Mouse (Mus musculus): ENCODE data around the gene Samsn1. TPM values are rescaled to one million over a fixed set of nuclear protein-coding genes. Genes with fewer than 3 reads are reported as not detected.

Gene Samsn1
- polyA plus RNA-seq (2015; fragmentation: Nextera tagmentation; extraction: Ambion mirVana): 3.0 and 3.5 TPM in 2 replicates

DNA sequence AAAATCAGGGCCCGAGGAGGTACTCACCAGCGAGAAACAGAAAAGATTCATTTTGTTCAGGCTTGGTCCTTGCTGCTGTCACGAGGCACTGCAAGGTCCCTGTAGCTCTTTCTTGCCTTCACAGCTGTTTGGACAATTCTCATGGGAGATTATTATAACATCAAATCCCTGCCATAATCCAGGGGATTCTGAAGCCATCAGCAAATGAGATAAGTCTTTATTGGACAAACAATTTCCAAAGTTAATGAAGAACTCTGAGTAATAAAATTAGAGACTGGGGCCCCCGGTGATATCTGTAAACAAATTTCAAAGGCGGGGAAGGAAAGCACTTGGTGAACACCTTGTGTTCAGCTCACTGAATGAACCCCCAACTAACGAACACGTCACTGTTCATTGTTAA, at the start of gene Samsn1:
Gene Samsn1, minus strand, starts transcription at position 101 of the 400 bp plus-strand sequence.
- H3K4me2 ChIP-seq (ENCODE audit: low read depth, low read length): no peak within 1 kb of the TSS
- H3K4me3 ChIP-seq (ENCODE audit: low read length): no peak within 1 kb of the TSS
- 76% methylated on average over 7 of the region's 7 CpGs for WGBS
- ATAC-seq (ENCODE audit: low read depth): no peak
- no peaks in the 10 kb centered on the region for H3K9me3 ChIP-seq (ENCODE audit: control insufficient read depth, low read length)
- no peak within 1 kb of the TSS for H3K27ac ChIP-seq (ENCODE audit: low read length)
- no peaks in the 10 kb centered on the region for H3K4me1 ChIP-seq (replicated peaks; ENCODE audit: control insufficient read depth, insufficient read depth, low read length)
- no peaks in the 10 kb centered on the region for H3K36me3 ChIP-seq (ENCODE audit: control insufficient read depth, insufficient read depth, low read length)
- no peaks in the 10 kb centered on the region for H3K27me3 ChIP-seq (ENCODE audit: control insufficient read depth, insufficient read depth, low read depth, low read length)
- H3K9ac ChIP-seq (ENCODE audit: low read length): no peak within 1 kb of the TSS

DNA sequence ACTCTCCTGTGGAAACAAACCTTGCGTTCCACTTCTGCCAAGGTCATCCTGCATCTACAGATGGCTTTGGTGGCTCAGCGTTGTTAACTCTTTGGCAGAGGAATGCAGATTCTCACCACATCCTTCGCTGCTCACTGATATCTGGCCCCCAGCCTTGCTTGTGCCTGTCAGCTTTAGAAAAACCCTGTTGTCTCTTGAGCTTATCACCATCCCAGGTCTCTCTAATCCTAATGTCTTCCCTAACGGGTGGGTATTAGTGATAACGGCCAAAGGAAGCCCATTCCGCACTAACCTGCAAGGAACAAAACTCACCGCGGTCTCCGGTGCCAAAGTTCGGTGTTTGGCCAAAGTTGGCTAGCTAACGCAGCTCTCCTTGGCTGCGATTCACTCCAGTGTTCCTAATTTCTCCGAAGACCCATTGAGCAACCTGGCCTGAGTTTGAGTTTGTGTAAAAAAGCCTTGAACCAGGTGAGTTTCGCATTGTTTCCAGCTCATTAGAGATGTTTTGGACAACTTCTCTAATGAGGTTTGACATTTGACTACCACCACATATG, 44.1 kb upstream of the Samsn1 start:
- no peak overlapping the region for H3K4me3 ChIP-seq (ENCODE audit: low read length)

DNA sequence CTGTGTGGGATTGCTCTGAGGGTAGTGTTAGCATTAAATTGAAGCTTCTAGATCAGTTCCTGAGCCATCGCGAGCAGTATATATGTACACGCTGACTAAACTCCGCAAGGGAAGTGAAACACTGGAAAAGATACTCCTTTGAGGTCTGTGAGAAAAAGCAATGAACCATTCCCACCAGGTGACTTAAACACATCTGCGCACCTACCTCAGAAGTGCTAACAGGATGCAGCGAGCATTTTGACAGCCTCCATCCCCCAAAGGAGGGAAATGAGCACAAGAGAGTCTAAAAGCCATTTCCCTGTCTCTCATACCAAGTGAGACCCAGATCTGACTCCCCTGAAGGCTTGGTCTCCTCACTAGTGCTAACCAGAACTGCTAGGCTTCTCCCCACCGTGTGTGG, 32.9 kb upstream of the Samsn1 start:
- Histone ChIP-seq H3K27me3 (ENCODE audit: control insufficient read depth, insufficient read depth, low read depth, low read length) (no peaks in the 10 kb centered on the region), H3K4me1 (replicated peaks; ENCODE audit: control insufficient read depth, insufficient read depth, low read length) (no peaks in the 10 kb centered on the region), H3K4me3 (ENCODE audit: low read length) (no peak overlapping the region), H3K4me2 (ENCODE audit: low read depth, low read length) (no peak overlapping the region), H3K36me3 (ENCODE audit: control insufficient read depth, insufficient read depth, low read length) (no peaks in the 10 kb centered on the region), H3K9ac (ENCODE audit: low read length) (no peak overlapping the region), H3K27ac (ENCODE audit: low read length) (no peak overlapping the region), H3K9me3 (ENCODE audit: control insufficient read depth, low read length) (no peaks in the 10 kb centered on the region)
- ATAC-seq (ENCODE audit: low read depth): no peak
- 91% methylated on average over 7 of the region's 7 CpGs for WGBS

More for the DNA sequence above, 44.1 kb upstream of the Samsn1 start:
- no peak overlapping the region for H3K4me2 ChIP-seq (ENCODE audit: low read depth, low read length)
- H3K4me1 ChIP-seq (replicated peaks; ENCODE audit: control insufficient read depth, insufficient read depth, low read length): no peaks in the 10 kb centered on the region
- H3K27me3 ChIP-seq (ENCODE audit: control insufficient read depth, insufficient read depth, low read depth, low read length): no peaks in the 10 kb centered on the region
- H3K27ac ChIP-seq (ENCODE audit: low read length): no peak overlapping the region
- WGBS: 87% methylated on average over 14 of the region's 14 CpGs
- no peak overlapping the region for H3K9ac ChIP-seq (ENCODE audit: low read length)
- H3K36me3 ChIP-seq (ENCODE audit: control insufficient read depth, insufficient read depth, low read length): no peaks in the 10 kb centered on the region
- no peak for ATAC-seq (ENCODE audit: low read depth)
- no peaks in the 10 kb centered on the region for H3K9me3 ChIP-seq (ENCODE audit: control insufficient read depth, low read length)

DNA sequence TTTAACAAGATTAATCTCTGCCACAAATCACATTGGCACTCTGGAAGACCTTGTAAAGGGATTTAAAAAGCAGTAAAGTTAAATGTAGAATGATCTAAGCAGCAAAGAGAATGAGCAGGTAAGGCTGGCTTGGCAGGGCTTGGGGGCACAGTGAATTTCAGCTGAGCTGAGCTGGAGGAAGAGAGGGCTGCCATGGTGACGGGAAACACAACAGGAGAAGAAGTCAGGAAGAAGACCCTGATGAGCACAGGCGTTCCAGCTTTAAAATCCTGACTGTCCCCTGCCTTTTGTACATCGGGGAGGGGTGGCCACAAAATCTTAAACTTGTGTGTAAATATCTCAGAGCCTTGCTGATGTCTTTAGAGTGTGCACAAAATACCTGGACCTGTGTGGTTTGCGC, 32.0 kb upstream of the Samsn1 start:
- WGBS: 78% methylated on average over 4 of the region's 4 CpGs
- H3K9me3 ChIP-seq (ENCODE audit: control insufficient read depth, low read length): no peaks in the 10 kb centered on the region
- no peak for ATAC-seq (ENCODE audit: low read depth)

DNA sequence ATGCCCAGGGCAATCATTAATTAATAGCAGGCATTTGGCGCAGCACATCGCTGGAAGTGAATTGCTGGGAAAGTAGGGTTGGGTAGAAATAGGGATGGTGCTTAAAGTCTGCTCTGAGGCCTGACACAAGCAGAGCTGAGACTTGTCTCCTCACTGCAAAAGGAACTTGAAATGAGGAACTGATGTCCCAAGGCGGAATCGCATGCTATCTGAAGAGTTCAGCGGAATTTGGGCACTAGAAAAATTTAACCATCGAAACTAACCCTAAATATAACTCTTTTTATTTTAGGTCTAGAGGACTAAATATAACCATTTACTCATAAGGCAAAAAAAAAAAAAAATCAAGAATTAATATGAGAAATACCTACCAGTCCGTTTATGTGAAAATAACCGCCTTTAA, 31.5 kb upstream of the Samsn1 start:
- H3K27ac ChIP-seq (ENCODE audit: low read length): no peak overlapping the region
- WGBS: 88% methylated on average over 8 of the region's 8 CpGs

More for the DNA sequence above, 32.0 kb upstream of the Samsn1 start:
- Histone ChIP-seq H3K27me3 (ENCODE audit: control insufficient read depth, insufficient read depth, low read depth, low read length) (no peaks in the 10 kb centered on the region), H3K4me2 (ENCODE audit: low read depth, low read length) (no peak overlapping the region), H3K4me1 (replicated peaks; ENCODE audit: control insufficient read depth, insufficient read depth, low read length) (no peaks in the 10 kb centered on the region), H3K36me3 (ENCODE audit: control insufficient read depth, insufficient read depth, low read length) (no peaks in the 10 kb centered on the region), H3K4me3 (ENCODE audit: low read length) (no peak overlapping the region), H3K9ac (ENCODE audit: low read length) (no peak overlapping the region), H3K27ac (ENCODE audit: low read length) (no peak overlapping the region)

DNA sequence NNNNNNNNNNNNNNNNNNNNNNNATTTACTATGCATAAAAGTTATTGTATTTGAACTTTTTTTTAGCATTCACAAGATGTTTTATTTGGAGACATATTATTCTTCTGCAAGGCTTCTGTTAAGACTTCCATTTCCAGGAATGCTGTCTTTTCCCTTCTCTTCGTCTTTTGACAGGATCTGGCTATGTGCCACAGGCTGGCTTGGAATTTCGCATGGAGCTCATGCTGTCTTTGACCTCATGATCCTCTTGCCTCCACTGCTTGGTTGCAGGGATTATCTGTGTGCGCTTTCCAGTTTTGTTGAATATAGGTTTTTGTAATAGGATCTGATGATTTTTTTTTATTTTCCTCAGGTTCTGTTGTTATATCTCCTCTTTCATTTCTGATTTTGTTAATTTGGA, 25.0 kb upstream of the Samsn1 start:
- no peaks in the 10 kb centered on the region for H3K27me3 ChIP-seq (ENCODE audit: control insufficient read depth, insufficient read depth, low read depth, low read length)
- H3K27ac ChIP-seq (ENCODE audit: low read length): no peak overlapping the region
- no peak overlapping the region for H3K9ac ChIP-seq (ENCODE audit: low read length)
- ATAC-seq (ENCODE audit: low read depth): no peak
- 45% methylated on average over 3 of the region's 3 CpGs for WGBS
- H3K4me2 ChIP-seq (ENCODE audit: low read depth, low read length): no peak overlapping the region
- H3K36me3 ChIP-seq (ENCODE audit: control insufficient read depth, insufficient read depth, low read length): no peaks in the 10 kb centered on the region
- H3K4me1 ChIP-seq (replicated peaks; ENCODE audit: control insufficient read depth, insufficient read depth, low read length): no peaks in the 10 kb centered on the region
- H3K9me3 ChIP-seq (ENCODE audit: control insufficient read depth, low read length): no peaks in the 10 kb centered on the region
- no peak overlapping the region for H3K4me3 ChIP-seq (ENCODE audit: low read length)

More for the DNA sequence above, 31.5 kb upstream of the Samsn1 start:
- H3K4me2 ChIP-seq (ENCODE audit: low read depth, low read length): no peak overlapping the region
- no peaks in the 10 kb centered on the region for H3K36me3 ChIP-seq (ENCODE audit: control insufficient read depth, insufficient read depth, low read length)
- no peak for ATAC-seq (ENCODE audit: low read depth)
- H3K4me3 ChIP-seq (ENCODE audit: low read length): no peak overlapping the region
- H3K9me3 ChIP-seq (ENCODE audit: control insufficient read depth, low read length): no peaks in the 10 kb centered on the region
- H3K27me3 ChIP-seq (ENCODE audit: control insufficient read depth, insufficient read depth, low read depth, low read length): no peaks in the 10 kb centered on the region
- no peaks in the 10 kb centered on the region for H3K4me1 ChIP-seq (replicated peaks; ENCODE audit: control insufficient read depth, insufficient read depth, low read length)
- H3K9ac ChIP-seq (ENCODE audit: low read length): no peak overlapping the region

DNA sequence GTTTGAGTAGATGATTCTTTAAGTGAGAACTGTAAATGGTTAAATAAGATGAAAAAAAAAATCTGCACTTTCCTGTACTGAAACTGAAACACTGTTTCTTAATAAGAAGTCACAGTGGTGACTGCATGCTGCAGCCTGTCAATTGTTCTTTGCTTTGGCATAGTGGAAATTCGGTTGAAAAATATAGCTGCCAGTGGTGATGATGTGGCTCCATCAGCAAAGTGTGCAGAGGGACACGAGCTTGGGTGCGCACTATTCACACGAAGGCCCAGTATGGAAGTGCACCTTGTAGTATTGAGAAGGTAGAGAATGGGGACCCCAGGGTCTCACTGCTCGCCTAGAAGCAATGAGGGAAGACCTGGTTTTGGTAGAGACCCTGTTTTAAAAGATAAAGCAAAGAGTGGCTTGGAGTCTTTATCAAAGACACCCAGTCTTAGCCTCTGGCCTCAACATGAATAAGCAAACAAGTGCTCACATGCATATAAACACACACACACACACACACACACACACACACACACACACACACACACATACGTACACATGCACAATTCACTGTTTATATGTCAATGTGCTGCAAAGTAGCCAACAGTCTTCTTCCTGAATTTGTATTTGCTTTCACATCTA, 18.4 kb upstream of the Samsn1 start:
- H3K4me2 ChIP-seq (ENCODE audit: low read depth, low read length): no peak overlapping the region
- H3K36me3 ChIP-seq (ENCODE audit: control insufficient read depth, insufficient read depth, low read length): no peaks in the 10 kb centered on the region
- H3K9me3 ChIP-seq (ENCODE audit: control insufficient read depth, low read length): no peaks in the 10 kb centered on the region
- 76% methylated on average over 6 of the region's 6 CpGs for whole genome bisulfite sequencing
- H3K27ac ChIP-seq (ENCODE audit: low read length): no peak overlapping the region
- no peaks in the 10 kb centered on the region for H3K27me3 ChIP-seq (ENCODE audit: control insufficient read depth, insufficient read depth, low read depth, low read length)
- no peak overlapping the region for H3K9ac ChIP-seq (ENCODE audit: low read length)
- H3K4me3 ChIP-seq (ENCODE audit: low read length): no peak overlapping the region
- no peaks in the 10 kb centered on the region for H3K4me1 ChIP-seq (replicated peaks; ENCODE audit: control insufficient read depth, insufficient read depth, low read length)
- no peak for ATAC-seq (ENCODE audit: low read depth)

DNA sequence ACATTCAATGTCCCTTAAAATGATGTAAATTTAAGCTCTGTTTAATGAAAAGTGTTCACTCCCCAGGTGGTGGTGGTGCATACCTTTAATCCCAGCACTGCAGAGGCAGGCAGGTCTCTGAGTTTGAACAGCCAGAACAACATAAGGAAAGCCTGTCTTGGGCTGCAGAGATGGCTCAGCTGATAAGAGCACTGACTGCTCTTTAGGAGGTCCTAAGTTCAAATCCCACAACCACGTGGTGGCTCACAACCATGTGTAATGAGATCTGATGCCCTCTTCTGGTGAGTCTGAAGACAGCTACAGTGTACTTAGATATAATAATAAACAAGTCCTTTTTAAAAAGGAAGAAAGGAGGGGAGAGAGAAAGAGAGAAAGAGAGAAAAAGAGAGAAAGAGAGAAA, 2.9 kb downstream of the Samsn1 start:
- H3K9ac ChIP-seq (ENCODE audit: low read length): no peak overlapping the region
- ATAC-seq (ENCODE audit: low read depth): no peak

DNA sequence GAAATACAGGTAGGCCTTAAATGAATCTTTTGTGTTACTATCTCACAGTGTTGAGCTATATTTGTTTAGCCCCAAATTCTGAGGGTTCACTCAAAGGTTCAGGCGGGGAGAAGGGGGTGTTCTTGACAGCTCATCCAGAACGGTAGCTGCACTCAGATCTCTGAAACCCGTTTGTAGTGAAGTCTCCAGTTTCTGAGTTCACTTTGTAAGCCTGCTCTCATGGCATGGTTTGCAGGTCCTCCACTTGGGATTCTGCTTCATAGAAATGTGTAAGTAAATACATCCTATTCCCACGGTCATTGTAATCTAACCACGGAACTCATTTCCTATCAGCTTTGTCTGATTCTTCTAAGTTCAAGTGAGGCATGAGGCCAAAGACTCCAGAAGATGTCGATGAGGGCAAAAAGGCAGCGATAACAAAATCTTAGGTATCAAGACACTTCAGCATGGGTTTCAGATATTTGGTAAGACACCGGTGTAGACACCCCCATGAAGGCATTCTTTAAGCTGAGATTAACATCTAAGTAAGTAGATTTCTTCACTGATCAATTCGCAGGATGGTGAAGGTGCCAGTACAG, 18.2 kb downstream of the Samsn1 start:
- Histone ChIP-seq H3K9ac (ENCODE audit: low read length) (no peak overlapping the region), H3K4me3 (ENCODE audit: low read length) (no peak overlapping the region), H3K36me3 (ENCODE audit: control insufficient read depth, insufficient read depth, low read length) (no peaks in the 10 kb centered on the region), H3K4me2 (ENCODE audit: low read depth, low read length) (no peak overlapping the region), H3K27me3 (ENCODE audit: control insufficient read depth, insufficient read depth, low read depth, low read length) (no peaks in the 10 kb centered on the region), H3K4me1 (replicated peaks; ENCODE audit: control insufficient read depth, insufficient read depth, low read length) (no peaks in the 10 kb centered on the region), H3K9me3 (ENCODE audit: control insufficient read depth, low read length) (no peaks in the 10 kb centered on the region), H3K27ac (ENCODE audit: low read length) (no peak overlapping the region)
- no peak for ATAC-seq (ENCODE audit: low read depth)
- 70% methylated on average over 9 of the region's 9 CpGs for WGBS

More for the DNA sequence above, 2.9 kb downstream of the Samsn1 start:
- no peaks in the 10 kb centered on the region for H3K4me1 ChIP-seq (replicated peaks; ENCODE audit: control insufficient read depth, insufficient read depth, low read length)
- no peak overlapping the region for H3K4me3 ChIP-seq (ENCODE audit: low read length)
- 57% methylated on average over 1 of the region's 1 CpGs for WGBS
- no peak overlapping the region for H3K4me2 ChIP-seq (ENCODE audit: low read depth, low read length)
- H3K27ac ChIP-seq (ENCODE audit: low read length): no peak overlapping the region
- no peaks in the 10 kb centered on the region for H3K36me3 ChIP-seq (ENCODE audit: control insufficient read depth, insufficient read depth, low read length)
- no peaks in the 10 kb centered on the region for H3K9me3 ChIP-seq (ENCODE audit: control insufficient read depth, low read length)
- H3K27me3 ChIP-seq (ENCODE audit: control insufficient read depth, insufficient read depth, low read depth, low read length): no peaks in the 10 kb centered on the region

Data from lung, embryonic 16.5 days (tissue).